Mouse (Mus musculus) heart, adult 2 months (tissue): ENCODE measurements around the gene Rac2.

Experiments used
- CTCF ChIP-seq: fragments of 200-600 bp; IDR thresholded peaks from 2 replicates; pipeline ENCODE4 v1.8.1; 2022; ENCODE audit warnings: antibody characterized with exemption, mild to moderate bottlenecking, moderate library complexity
- EP300 ChIP-seq: fragments of 200-500 bp; IDR thresholded peaks from 2 replicates; pipeline ENCODE4 v1.6.1; 2011; ENCODE audit warnings: low read depth, low read length, control low read depth; ENCODE audit not compliant: insufficient read depth
- POLR2A ChIP-seq: fragments of 200-500 bp; IDR thresholded peaks from 2 replicates; pipeline ENCODE4 v1.6.1; 2011; ENCODE audit warnings: mild to moderate bottlenecking, low read depth, low read length, control low read depth; ENCODE audit not compliant: insufficient read depth

DNA sequence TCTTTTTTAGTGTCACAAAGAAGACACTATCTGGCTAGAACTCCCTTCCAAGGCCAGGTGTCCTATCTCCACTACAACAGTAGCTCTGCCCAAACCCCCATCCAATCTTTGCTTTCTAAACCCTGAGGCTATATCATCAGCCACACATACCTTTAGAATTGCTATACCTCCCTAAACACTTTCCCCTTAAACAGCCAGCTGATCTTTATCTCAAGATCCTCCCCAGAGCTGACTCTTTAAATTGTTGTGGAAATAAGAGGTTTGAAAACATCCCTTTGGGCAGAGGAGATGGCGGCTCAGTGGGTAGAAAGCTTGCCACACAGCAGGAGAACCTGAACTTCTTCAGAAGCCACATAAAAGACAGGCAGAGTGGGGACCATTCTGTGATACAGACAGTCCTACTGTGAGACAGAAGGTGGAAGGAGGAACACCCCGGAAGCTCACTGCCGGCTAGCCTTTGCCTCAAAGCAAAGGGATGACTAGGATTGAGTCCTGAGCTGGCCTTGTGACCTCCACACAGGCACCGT is 3.8 kb upstream of the Rac2 start:
- TF ChIP-seq POLR2A: no peak
- TF ChIP-seq CTCF: no peak
- no peak for TF ChIP-seq EP300
